Mouse (Mus musculus) right cerebral cortex, postnatal 14 days (tissue): ENCODE measurements at regions not wholly inside any gene's neighbourhood (a gene's known extent, or its start where the extent isn't known, plus 50 kb on each side); places are given as distances from the start of the nearest gene placed in this dataset.
"Not testable (repeated sequence)": the region's sequence is repeated elsewhere in the genome, so short reads cannot be mapped to it uniquely, and the experiment has no call there.

Source experiments
- DNase-seq: peaks from one replicate; pipeline ENCODE4 v3.0.0; 2022

DNA sequence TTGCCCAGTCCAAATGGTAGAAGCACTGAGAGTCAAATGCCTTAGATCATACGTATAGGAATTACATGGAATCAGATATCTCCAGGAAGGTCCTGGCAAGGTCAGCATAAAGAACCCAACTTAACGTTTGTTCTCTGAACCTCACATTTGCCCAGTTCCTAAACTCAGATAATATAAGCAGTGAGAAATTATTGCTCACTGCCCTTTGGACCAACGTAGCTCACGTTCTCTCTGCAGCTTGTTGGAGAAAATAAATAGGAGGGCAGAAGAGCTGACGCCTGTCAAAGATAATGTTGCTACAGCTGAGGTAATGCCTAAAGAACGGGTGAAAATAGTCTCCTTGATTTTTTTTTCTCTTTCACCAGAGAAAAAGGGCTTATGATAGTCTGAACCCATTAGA, 595.1 kb upstream of the Cdh5 start:
- no peak for DNase-seq

DNA sequence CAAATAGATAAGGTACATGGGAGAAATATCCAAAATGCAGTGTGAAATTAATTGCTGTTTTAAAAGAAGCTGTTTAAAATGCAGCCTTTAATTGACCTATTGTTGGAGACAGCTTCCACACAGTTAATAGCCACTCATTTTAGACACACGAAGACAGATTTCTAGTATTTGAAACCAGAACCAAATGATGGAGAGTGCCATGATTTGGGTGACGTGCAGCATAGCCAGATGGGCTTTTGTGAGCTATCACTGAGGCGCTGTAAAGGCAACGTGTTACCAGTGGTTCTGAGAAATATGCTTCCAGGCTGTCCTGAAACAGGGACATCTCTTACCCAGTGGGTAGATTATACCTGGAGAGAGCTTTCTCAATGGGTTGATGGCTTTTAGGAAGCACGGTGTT, 594.4 kb upstream of the Cdh5 start:
- no peak for DNase-seq

DNA sequence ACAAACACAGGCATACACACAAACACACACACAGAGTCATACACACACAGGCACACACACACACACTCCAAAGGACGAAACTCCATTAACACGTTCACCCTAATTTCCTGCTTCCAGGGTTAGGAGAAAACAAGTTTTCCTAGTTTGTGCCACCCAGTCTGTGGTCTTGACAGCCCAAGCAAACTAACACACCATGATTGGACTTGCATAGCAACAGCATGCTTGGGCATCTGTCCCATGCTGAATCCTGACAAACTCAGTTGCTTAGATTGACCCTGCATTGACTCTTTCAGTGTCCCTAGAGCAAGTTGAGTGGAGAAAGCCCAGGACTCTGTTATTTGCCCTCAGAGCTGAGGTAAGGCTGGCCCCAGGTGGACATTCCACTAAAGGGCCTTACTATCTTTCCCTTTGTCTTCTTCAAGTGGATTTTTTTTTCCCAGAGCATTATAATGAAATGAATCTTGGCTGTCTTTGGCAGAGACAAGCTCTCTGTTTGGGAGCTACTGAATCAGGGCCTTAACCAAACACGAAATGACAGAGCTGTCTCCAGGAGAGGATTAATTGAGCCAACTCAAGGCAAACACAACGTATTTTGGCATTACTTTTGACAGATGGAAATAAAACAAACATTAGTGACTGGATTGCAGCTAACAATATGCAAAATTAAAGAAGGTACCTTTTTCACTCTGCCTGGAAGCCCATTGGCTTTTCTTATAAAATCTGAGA, 581.1 kb upstream of the Cdh5 start:
- no peak for DNase-seq

DNA sequence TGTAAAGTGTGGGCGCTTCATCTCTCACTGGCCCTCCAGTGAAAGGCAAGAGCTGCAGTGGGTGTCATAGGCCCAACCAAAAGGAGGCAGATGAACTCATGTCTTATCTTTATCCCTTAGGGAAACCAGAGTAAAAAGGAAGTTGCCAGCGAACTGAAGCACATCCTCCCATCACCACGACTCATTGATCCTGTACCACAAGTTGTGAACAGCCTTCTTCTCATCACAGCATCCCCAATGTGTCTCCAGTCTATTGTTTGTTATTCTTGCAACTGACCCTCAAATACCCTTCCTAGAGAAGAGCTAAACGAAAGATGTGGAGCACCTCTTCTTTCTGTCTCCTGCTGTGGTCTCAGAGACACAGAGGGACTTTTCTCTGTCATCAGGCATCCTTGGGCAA, 570.5 kb upstream of the Cdh5 start:
- no peak for DNase-seq

GRCm38 (mm10) chr8:103534971-103535370, 566.5 kb upstream of the Cdh5 start:
- DNase-seq = no peak

- no peak for DNase-seq
Observed at GRCm38 (mm10) chr8:103536856-103537255, 564.6 kb upstream of the Cdh5 start.

GRCm38 (mm10) chr8:103541954-103542353, 559.5 kb upstream of the Cdh5 start:
- DNase-seq = no peak

DNA sequence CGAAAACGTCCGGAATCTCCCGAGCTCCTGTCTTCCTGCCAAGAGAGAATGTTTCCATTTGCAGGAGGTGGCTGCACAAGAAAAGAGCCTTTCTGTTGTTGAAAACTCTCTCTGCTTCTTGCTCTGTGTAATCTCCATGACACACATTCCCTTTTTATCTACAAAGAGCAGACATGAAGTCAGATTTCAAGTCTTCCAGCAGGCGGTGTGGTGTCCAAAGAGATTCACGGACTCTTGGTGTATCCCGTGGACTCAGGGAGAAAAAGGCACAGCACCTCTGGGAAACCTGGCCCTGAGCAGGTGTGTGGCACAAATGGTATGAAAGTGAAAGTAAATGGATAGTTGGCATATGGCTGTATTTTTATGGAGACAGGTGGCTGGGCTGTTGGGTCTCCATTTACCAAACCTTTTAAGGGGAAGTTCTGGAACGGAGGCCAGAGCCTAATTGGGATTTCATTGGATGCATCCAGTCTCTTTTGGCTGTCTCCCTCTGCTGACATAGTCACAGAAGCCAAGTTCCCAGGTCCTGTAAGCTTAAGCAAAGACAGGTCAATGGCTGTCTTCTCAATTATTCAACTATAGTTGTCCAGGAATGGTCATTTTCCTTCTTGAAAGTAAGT, 549.4 kb upstream of the Cdh5 start:
- DNase-seq = no peak

DNA sequence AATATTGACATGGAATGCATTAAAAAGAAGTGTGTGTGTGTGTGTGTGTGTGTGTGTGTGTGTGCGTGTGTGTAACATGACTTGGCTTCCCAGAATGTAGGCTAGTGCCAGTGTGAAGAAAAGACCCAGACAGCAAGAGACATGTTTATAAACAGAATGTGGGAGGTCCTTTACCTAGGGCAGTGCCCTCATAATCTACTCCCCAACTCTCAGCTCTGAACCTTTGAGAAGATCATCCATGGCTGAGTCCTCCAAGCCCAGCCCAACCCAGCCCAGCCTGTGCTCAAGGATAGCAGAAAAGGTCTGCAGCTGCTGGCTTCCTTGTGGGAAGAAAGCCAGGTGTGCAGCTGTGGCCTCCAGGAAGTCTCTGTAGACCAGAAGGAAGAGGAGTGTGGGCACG, 539.8 kb upstream of the Cdh5 start:
- no peak for DNase-seq

DNA sequence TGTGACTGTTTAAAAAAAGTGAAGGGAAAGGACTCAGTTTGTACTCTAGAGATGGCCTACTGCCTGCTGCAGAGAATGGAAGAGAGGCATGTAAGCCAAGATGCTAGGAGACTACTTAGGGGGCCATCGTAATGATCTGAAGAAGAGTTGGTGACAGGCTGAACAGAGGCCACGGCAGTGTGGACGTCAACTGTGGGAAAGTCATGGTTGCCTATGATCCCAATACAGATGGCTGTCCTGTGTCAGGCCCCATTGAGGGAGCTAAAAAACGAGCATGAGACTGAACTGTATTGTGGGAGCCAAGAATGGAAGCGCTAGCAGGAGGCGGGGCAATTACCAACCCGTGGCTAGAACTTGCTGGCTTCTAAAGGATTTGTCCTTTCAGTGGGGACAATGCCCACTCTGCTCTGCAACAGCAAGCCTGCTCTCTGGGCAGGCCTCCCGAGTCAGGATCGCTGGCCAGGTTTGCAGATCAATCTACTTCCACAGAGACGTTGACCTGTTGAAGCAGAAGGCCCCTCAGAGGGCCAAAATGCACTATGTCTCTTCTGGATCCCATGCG, 530.5 kb upstream of the Cdh5 start:
- no peak for DNase-seq

DNA sequence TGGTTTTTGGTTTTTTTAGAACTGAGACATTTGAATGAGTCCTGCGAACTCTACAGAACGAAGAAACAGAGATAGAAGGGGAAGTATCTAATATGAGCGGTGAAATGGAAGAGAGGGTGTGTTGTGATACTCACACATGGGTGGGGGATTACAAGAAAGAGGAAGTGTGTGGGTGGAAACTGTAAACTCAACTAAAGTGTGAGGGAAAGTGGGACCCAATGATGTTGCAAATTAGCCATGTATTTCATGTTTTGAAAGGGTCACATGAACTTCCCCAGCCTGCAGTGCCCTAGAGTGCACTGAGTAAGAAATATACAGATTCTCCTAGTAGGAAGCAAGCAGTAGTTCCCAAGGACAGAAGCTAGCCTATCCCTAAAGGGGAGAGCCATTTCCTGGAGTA, 524.3 kb upstream of the Cdh5 start:
- DNase-seq = no peak

DNA sequence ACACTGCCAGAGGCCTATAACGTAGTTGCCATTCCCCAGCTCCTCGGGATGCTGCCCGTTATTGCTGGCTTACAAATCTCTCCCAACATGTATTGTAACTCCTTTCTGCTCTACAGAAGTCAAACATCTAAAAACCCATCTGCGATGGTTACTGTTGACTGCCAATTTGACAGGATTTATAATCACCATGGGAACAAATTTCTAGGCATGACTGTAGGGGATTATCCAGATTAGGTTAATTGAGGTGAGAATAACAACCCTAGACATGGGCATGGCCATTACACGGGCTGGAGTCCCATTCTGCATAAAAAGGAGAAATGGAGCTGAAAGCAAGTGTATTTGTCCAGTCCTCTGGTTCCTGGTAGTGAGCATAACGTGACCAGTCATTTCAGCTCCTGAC, 523.4 kb upstream of the Cdh5 start:
- DNase-seq = no peak

DNA sequence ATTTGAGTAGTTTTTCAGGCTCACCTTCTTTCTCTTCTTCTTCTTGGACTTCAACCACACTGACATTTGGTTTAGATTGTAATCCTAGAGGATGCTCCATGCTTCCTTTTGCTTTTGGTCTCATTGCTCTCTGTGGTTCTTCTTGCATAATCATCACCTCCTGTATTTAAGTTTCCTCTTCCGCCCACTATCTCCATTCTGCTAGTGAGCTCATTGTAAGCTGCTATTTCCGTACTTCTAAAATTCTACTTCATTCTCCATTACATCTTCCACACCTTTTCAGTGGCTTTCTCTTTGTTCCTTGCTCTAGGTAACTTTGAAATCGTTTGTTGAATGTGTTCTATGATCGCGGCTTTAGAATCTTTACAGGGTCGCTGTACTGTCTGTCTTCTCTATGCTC, 493.1 kb upstream of the Cdh5 start:
- DNase-seq = no peak

DNA sequence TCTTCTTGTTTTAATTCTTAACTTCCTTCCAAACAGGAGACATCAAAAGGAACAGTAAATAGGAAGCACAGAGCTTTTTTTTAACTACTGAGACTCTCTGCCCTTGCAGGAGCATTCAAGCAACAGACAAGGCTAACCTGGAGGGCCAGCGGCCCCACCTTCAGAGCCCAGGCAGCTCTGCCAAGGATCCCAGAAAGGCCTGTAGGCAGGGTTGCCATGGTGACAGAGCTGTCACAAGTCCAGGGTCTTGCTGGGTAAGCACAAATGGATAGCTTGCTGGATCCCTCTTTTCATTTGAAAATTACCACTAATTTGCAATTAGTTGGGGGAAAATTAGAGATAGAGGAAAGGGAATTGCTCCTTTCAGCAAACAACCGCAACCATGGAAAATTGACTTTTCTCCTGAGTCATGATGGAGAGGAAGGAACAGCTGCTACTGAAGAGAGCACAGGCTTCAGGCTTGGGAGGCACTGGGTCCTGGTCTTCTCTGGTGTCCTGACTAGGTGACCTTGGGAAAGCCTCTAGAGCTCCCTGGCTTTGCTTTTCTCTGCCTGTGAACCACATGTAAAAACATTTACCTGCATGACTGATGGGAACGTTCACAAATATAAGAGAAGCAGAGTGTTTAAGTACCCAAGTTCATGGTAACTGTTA, 477.5 kb upstream of the Cdh5 start:
- peak; percentile 46 for DNase-seq

GRCm38 (mm10) chr8:103625166-103625890, 476.1 kb upstream of the Cdh5 start:
- DNase-seq = no peak

GRCm38 (mm10) chr8:103626446-103626845, 475.0 kb upstream of the Cdh5 start:
- DNase-seq = no peak

DNA sequence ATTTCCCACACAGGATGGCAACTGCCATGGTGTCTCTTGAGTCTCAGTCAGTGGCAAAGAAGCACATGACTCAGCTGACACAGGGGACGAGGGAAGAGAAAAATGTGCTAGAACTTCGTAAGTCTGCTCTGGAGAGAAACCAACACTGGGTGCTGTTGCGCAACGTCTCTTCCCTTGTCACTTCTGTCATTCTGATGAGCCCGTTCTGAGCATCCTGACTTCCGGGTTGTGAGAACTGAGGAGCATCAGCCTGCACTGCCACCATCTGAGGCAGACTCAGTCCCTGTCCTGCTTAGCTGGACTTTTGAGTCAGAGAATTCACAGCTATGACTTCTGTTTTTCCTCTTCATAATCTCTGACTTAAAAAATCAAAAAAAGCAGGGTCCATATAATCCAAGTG, 468.9 kb upstream of the Cdh5 start:
- no peak for DNase-seq

DNA sequence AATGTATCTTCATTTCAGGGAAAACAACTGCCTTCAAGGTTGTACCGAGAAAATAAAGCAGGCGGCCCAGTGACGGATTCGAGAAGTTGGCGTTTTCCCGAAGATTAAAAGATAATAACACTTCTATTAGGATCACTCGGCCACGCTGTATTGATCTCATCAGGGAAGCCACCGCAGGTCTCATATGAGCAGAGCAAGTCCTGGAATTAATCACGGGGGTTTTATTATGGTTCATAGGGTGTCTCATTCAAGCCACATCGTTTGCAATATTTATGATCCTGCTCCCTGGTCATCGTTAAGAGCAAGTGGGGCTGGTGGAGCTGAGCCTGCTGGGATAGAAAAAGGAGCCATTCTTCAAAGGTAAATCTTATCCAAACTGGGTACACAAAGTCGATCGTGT, 466.5 kb upstream of the Cdh5 start:
- no peak for DNase-seq

- no peak for DNase-seq
Observed at GRCm38 (mm10) chr8:103643621-103644020, 457.8 kb upstream of the Cdh5 start.

DNA sequence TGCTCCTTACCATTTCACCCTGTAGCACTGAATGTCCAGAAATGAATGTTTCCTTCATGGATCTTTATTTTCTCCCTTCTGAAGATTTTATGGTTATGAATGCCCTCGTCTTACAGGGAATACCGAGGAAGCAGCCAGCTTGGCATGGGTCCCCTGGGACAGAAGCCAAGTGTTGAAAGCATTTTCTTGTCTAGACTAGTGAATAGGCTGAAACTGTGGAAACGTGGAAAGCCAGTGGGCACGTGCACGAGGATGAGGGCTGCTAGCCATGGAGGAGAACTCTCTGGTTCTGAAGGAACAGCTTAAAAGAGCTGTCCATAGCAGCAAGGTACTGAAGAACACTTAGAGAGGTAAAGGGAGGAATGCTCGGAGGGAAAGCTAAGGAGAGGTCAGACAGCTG, 457.3 kb upstream of the Cdh5 start:
- DNase-seq = peak; percentile 74

GRCm38 (mm10) chr8:103644845-103645244, 456.6 kb upstream of the Cdh5 start:
- DNase-seq = no peak

- DNase-seq = no peak
Observed at GRCm38 (mm10) chr8:103664796-103665195, 436.6 kb upstream of the Cdh5 start.

- DNase-seq = not testable (repeated sequence)
Observed at GRCm38 (mm10) chr8:103686233-103686632, 415.2 kb upstream of the Cdh5 start.
